Mouse (Mus musculus): ENCODE results near the gene Pagr1a.
A peak's percentile ranks its signal among the peaks of the same experiment; 100 is the strongest.

The Pagr1a gene

GRCm38 (mm10) chr7:127003620-127004019 is 13.5 kb downstream of the Pagr1a start:
- DNase-seq (ENCODE audit: low read depth, low spot score): no peak

- DNase-seq (ENCODE audit: low read depth, low spot score): peak; percentile 66
Measured at GRCm38 (mm10) chr7:126999568-126999967, 17.6 kb downstream of the Pagr1a start.

DNA sequence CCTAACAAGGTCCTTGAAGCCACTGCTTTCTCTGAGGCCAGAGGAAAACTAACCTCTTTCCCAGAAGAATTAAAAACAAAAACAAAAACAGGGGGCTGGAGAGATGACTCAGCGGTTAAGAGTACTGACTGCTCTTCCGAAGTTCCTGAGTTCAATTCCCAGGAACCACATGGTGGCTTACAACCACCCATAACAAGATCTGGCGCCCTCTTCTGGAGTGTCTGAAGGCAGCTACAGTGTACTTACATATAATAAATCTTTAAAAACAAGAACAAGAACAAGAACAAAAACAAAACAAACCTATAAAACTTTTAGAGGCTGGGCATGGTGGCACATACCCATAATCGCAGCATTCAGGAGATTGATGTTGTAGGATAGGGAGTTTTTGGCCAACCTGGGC is 20.7 kb downstream of the Pagr1a start:
- DNase-seq (ENCODE audit: low read depth, low spot score): peak; percentile 29

DNA sequence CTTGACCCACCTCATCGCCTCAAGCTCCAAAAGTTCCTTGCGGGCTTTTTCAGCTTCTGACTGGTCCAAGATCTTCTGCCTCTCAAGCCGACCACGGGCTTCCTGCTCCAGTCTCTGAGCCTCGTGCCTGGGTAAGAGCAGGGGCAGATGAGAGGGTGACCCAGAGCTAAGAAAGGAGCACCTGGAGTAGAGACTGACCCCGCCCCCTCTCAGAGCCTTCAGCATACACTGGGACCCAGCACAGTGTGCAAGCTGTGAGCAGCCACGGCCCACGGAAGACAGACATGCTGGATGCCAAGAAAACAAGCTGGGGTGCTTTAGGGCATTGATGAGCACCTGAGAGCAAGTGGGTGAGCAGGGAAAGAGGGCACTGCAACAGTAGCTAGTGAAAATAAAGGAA is 28.3 kb downstream of the Pagr1a start:
- no peak for DNase-seq (ENCODE audit: low read depth, low spot score)

- peak; percentile 62 for DNase-seq (ENCODE audit: low read depth, low spot score)
Measured at GRCm38 (mm10) chr7:126986319-126986718, 30.8 kb downstream of the Pagr1a start.

DNA sequence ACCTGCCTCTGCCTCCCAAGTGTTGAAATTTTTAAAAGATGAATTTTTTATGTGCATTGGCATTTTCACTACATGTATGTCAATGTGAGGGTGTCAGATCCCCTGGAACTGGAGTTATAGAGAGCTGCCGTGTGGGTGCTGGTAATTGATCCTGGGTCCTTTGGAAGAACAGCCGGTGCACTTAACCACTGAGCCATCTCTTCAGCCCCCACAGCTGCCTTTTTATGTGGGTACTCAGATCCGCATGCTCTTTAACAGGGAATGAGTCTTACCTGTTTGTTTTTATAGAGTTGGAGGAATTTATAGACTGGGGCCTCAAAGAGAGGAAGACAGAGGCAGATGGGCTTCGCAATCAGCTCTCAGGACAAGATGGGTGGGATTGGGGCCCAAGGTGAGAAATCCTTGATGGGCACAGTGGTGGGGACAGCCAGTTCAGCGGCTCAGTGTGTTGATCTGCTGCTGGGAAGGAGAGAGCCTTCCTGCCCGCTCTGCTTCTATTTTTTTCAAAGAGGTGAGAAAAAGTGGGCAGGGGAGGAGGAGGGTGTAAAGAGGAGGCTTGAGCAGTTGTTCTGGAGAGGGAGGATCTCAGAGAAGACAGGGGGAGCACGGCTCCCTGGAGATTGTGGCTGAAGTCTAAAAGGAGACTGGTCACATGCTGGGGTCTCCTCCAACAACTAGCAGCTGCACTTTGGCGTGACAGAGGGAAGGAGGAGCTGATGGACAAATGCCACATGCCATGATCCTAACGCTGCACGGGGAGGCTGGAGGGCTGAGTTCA is 32.3 kb downstream of the Pagr1a start:
- DNase-seq (ENCODE audit: low read depth, low spot score): no peak

GRCm38 (mm10) chr7:126983113-126983512 is 34.0 kb downstream of the Pagr1a start:
- DNase-seq (ENCODE audit: low read depth, low spot score): no peak

- DNase-seq (ENCODE audit: low read depth, low spot score): no peak
Measured at GRCm38 (mm10) chr7:126982054-126982453, 35.1 kb downstream of the Pagr1a start.

DNA sequence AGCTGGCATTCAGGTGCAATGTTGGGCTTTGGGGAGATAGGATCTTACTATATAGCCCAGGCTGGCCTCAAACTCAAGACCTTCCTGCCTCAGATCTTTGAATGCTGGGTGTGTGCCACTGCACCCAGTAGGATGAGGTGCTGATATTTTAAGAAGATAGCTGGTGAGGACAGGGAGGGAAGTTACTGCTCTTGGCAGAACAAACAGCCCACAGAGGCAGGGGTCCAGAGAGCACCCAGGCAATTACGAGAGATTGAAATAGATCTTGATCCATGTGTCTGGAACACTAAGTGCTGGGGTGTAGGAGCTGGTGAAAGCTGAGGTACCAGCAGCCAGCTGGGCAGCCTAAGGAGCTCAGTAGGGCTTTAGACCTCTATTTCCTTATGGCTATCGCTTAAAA is 35.6 kb downstream of the Pagr1a start:
- no peak for DNase-seq (ENCODE audit: low read depth, low spot score)

DNA sequence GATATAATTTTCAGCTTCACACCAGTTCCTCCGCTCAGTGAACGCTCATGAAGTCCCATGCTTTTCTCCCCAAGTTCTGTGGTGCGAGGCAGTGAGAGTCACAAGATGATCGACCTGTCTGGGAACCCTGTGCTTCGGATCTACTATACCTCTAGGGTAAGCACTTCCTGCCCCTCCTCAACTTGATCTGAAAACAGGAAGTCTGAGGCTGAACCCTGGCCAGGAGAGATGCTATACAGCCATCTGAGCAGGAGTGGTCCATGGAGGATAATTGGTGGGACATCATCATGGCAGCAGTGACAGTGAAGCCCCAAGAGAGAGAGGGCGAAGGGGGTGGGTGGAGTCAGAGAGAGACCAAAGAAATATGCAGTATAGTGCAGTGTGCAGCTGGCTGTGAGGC is 38.3 kb downstream of the Pagr1a start:
- peak; percentile 58 for DNase-seq (ENCODE audit: low read depth, low spot score)

DNA sequence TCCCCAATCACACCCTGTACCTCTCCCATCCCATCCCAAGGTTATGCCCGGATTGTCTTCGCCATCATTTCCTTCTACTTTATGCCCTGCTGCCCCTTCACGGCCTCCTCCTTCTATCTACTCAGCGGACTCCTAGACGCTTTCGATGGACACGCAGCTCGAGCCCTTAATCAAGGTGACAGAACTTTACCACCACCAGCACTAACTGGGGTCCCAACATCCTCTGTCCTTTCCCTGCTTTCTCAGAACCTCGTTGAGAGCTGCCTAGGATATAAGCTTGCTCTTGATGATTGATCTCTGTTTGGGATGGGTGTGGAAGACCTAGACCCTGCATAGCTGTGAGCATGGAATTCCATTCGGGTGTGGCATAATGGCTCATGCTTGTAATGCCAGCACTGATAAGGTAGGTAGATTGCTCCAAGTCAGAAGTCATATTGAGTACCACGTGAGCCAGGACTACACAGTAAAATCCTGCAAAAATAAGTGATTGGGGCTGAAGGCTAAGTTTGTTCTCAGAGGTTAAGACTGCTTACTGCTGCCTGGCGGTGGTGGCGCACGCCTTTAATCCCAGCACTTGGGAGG is 40.2 kb downstream of the Pagr1a start:
- no peak for DNase-seq (ENCODE audit: low read depth, low spot score)

DNA sequence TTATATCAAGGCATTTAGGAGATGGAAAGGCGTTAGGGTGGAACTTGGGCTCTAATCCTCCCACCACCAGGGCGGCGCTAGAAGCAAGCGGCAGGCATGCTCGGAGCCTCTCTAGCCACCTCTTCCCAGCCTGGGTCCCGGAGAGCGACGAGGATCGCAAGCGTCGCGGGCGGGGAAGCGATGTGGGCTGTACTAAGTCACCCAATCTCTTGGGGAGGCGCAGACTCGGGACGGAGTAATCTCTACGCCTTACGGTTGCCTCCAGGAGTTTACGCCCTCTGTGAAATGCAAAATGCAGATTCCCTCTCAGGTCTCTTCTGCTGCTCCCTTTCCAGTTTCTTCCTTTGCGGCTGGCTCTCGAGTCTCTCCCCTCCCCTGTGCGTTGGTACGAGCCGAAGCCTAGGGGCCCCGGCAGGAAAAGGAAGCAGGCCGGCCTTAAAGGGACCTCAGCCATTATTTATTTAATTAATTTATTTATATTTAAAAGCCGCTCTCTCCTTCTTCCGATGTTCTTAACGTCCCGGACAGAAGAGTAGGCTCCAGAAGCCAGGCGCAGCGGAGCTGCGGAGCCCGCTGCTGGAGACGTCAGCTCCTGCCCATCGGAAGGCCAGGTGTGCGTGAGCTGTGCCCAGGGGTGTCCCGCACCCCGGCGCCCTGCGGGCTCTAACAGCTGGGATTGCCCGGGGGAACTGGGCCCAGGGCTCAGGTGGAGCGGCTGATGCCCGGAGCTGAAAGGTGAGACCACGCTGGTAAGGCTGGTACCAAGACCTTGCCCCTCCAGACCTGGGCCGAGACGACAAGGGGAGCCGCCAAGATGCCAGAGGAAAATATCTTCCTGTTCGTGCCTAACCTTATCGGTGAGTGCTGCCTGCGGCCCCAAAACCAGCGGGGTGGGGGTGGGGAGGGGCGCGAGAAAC is 40.9 kb downstream of the Pagr1a start, which contains the start of gene Cdiptos:
TSS of gene Cdiptos (minus strand) at position 149 of the 917 bp plus-strand sequence.
- peak; percentile 97 for DNase-seq (ENCODE audit: low read depth, low spot score)

- no peak for DNase-seq (ENCODE audit: low read depth, low spot score)
Measured at GRCm38 (mm10) chr7:126975893-126975949, 41.4 kb downstream of the Pagr1a start, which contains the start of gene Cdipt. TSS of gene Cdipt (plus strand) at chr7:126975914.

DNA sequence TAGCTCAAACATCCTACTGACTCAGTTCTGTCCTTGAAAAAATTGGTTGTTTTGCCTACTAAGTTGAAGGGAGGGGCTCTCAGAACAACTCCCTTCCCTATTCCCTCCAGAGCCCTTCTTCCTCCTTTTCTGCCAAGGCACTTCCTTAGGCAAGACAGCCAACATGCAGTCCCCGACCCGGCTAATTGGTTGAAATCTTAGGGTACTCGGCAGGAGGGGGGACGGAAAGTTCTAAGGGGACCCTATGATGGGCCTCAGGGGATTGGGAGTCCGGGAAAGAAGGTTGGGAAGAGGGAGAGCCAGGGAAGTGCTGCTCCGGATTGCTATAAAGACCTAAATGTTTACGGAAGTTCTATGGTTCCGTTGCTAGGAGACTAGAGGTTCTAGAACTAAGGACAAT is 41.7 kb downstream of the Pagr1a start:
- DNase-seq (ENCODE audit: low read depth, low spot score): no peak

- DNase-seq (ENCODE audit: low read depth, low spot score): no peak
Measured at GRCm38 (mm10) chr7:126967361-126967760, 49.8 kb downstream of the Pagr1a start.

DNA sequence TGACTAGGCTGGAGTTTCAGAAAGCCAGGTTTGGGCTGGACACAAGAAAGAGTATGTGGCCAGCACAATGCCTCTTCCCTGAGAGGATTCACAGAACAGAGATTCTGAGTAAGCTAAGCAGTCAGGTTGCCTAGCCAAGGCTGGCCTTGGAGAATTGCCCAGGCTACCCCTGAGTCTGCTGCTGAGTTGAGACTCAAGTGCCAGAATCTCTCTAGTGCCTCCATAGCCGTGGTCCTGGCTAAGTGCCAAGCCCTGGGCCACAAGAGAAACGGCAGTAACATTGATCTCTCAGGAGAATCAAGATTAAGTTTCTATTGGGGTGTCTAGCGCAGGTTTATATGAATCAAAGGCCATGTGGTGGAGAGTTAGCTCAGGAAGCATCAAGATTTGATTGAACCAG is 51.6 kb downstream of the Pagr1a start:
- no peak for DNase-seq (ENCODE audit: low read depth, low spot score)

All from CD4-positive, CD25-positive, alpha-beta regulatory T cell, adult 2 months (primary cell).